Mouse (Mus musculus): ENCODE data around the gene Ankrd65. TPM values are rescaled to one million over a fixed set of nuclear protein-coding genes. Genes with fewer than 3 reads are reported as not detected.
"Not testable (repeated sequence)": the region's sequence is repeated elsewhere in the genome, so short reads cannot be mapped to it uniquely, and the experiment has no call there.

The Ankrd65 gene
- polyA plus RNA-seq (2014; fragmentation: Nextera tagmentation; extraction: Ambion mirVana), result not detected in 2 replicates

DNA sequence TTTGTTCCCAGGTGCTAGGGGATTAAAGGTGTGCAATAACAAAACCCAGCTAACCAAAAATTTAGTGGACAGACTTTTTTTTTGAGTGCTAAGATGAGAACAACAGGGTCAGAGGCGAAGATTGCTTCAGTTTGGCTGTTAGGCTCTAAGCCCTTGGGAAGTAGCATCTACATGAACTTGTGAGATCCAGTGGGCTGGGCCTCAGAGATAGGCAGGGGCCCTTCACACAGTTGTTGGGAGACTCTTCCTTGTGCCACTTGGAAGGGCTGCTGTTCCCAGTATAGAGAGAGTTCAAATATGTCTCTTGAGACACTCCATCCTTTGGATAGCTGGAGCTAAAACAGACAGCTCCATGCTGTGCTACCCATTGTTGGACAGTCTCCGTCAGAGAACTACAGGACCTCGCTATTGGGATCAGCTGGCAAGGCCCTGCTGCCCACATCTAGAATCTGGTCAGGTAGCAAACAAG lies at the start of gene Ankrd65:
TSS of gene Ankrd65 (plus strand) at position 419 of the 469 bp plus-strand sequence.
- H3K36me3 ChIP-seq (ENCODE audit: control insufficient read depth, insufficient read depth, low read length), result no peaks in the 10 kb centered on the region
- no peak within 1 kb of the TSS for H3K4me3 ChIP-seq (ENCODE audit: low read depth, low read length)
- H3K9me3 ChIP-seq (ENCODE audit: control insufficient read depth, low read length), result no peaks in the 10 kb centered on the region
- ATAC-seq (ENCODE audit: low read depth), result no peak
- H3K27ac ChIP-seq (ENCODE audit: low read depth, low read length), result no peak within 1 kb of the TSS
- WGBS, result 78% methylated on average over 3 of the region's 3 CpGs
- H3K27me3 ChIP-seq (ENCODE audit: control insufficient read depth, insufficient read depth, low read length), result no peaks in the 10 kb centered on the region
- no peak within 1 kb of the TSS for H3K4me2 ChIP-seq (ENCODE audit: low read depth, low read length)
- no peak within 1 kb of the TSS for H3K9ac ChIP-seq (replicated peaks; ENCODE audit: low read depth, low read length)
- no peaks in the 10 kb centered on the region for H3K4me1 ChIP-seq (ENCODE audit: control insufficient read depth, insufficient read depth, low read length)

DNA sequence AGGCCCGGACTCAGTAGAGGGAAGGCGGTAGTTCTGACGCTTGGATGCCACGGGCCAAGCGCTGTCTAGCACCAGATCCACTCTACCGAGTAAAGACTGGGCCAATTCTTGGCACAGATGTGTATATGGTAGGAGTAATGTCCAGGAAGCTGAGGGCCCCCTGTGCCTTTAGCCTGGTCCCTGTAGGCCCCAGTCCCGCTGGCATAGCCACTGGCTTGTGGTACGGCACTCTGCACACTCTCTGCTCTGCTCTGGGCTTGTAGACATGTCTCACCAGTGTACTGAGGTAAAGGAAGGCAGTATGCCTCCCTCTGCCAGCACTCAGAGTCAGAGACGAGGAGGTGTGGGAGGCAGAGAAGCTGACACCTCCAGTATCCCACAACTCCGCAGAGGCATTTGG lies 49.6 kb upstream of the Ankrd65 start:
- WGBS, result 92% methylated on average over 10 of the region's 10 CpGs
- not testable (repeated sequence) for H3K27me3 ChIP-seq (ENCODE audit: control insufficient read depth, insufficient read depth, low read length); H3K4me3 ChIP-seq (ENCODE audit: low read depth, low read length); H3K9ac ChIP-seq (replicated peaks; ENCODE audit: low read depth, low read length); ATAC-seq (ENCODE audit: low read depth); H3K9me3 ChIP-seq (ENCODE audit: control insufficient read depth, low read length); H3K27ac ChIP-seq (ENCODE audit: low read depth, low read length); H3K4me2 ChIP-seq (ENCODE audit: low read depth, low read length)
- Histone ChIP-seq H3K36me3 (ENCODE audit: control insufficient read depth, insufficient read depth, low read length) (peaks cover 42% of the 10 kb centered on the region), H3K4me1 (ENCODE audit: control insufficient read depth, insufficient read depth, low read length) (peaks cover 11% of the 10 kb centered on the region)

DNA sequence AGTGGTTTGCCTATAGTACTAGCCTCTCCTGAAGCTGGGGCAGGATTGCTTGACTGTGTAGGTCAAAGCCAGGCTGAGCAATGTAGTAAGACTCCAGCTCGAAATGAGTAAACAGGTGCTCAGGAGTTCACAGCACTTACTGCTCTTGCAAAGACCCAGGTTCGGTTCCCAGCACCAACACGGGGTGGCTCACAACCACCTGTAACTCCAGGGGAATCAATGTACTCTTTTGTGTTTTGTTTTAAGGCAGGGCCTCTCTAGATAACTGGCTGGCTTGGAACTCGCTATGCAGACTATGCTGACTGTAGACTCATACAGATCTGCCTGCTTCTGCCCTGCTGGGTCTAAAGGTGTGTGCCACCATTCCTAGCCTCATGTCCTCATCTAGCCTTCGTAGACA lies 47.6 kb upstream of the Ankrd65 start:
- H3K9ac ChIP-seq (replicated peaks; ENCODE audit: low read depth, low read length), result no peak overlapping the region
- no peaks in the 10 kb centered on the region for H3K4me1 ChIP-seq (ENCODE audit: control insufficient read depth, insufficient read depth, low read length)
- no peak overlapping the region for H3K4me3 ChIP-seq (ENCODE audit: low read depth, low read length)
- no peak overlapping the region for H3K4me2 ChIP-seq (ENCODE audit: low read depth, low read length)
- H3K36me3 ChIP-seq (ENCODE audit: control insufficient read depth, insufficient read depth, low read length), result peaks cover 44% of the 10 kb centered on the region
- WGBS, result 96% methylated on average over 5 of the region's 5 CpGs
- H3K27ac ChIP-seq (ENCODE audit: low read depth, low read length), result no peak overlapping the region
- no peaks in the 10 kb centered on the region for H3K27me3 ChIP-seq (ENCODE audit: control insufficient read depth, insufficient read depth, low read length)
- no peak for ATAC-seq (ENCODE audit: low read depth)
- no peaks in the 10 kb centered on the region for H3K9me3 ChIP-seq (ENCODE audit: control insufficient read depth, low read length)

DNA sequence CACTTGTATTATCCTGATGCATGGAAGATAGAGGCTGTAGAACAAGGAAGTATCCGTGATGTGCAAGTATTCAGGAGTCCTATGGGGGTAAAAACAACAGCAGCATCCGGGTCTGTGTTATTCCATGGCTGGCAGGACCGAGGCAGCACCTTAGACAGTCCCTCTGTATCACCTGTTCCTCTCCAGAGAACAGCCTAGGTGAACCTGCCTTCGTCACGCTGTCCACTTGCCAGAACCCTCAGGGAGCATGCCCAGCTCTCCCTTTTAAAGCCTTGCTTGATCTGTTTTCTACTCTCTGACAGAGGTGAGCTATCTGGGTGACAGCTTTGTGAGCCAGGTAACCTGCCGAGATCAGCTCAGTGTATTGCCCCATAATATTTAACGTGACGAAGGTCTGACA lies 45.8 kb upstream of the Ankrd65 start:
- no peak overlapping the region for H3K4me3 ChIP-seq (ENCODE audit: low read depth, low read length)
- H3K4me1 ChIP-seq (ENCODE audit: control insufficient read depth, insufficient read depth, low read length), result no peaks in the 10 kb centered on the region
- no peak overlapping the region for H3K9ac ChIP-seq (replicated peaks; ENCODE audit: low read depth, low read length)
- H3K27me3 ChIP-seq (ENCODE audit: control insufficient read depth, insufficient read depth, low read length), result no peaks in the 10 kb centered on the region
- no peak overlapping the region for H3K27ac ChIP-seq (ENCODE audit: low read depth, low read length)
- 95% methylated on average over 8 of the region's 8 CpGs for WGBS
- no peak for ATAC-seq (ENCODE audit: low read depth)
- H3K36me3 ChIP-seq (ENCODE audit: control insufficient read depth, insufficient read depth, low read length), result peaks cover 60% of the 10 kb centered on the region
- H3K9me3 ChIP-seq (ENCODE audit: control insufficient read depth, low read length), result no peaks in the 10 kb centered on the region
- H3K4me2 ChIP-seq (ENCODE audit: low read depth, low read length), result no peak overlapping the region

DNA sequence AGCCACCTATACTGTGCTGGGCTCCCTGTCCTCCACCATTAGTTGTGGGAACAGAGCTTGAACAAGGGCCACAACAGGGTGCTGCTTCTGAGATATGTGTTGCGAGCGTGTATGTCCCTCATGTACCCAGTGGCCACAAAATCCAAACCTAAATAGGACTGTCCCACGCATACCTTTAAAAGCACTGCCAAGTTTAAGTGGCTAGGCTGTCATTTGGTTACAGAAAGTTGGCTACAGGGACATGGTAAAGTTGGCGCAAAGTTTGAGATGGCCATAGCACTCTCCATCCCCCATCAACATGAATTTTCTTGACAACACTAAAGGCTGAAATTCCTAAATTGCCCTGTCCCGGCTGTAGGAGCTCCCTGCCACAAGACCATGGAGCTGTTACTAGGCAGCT lies 45.1 kb upstream of the Ankrd65 start:
- H3K36me3 ChIP-seq (ENCODE audit: control insufficient read depth, insufficient read depth, low read length), result peaks cover 54% of the 10 kb centered on the region
- H3K4me2 ChIP-seq (ENCODE audit: low read depth, low read length), result no peak overlapping the region
- H3K4me1 ChIP-seq (ENCODE audit: control insufficient read depth, insufficient read depth, low read length), result no peaks in the 10 kb centered on the region
- no peaks in the 10 kb centered on the region for H3K27me3 ChIP-seq (ENCODE audit: control insufficient read depth, insufficient read depth, low read length)
- no peaks in the 10 kb centered on the region for H3K9me3 ChIP-seq (ENCODE audit: control insufficient read depth, low read length)
- no peak overlapping the region for H3K27ac ChIP-seq (ENCODE audit: low read depth, low read length)
- H3K9ac ChIP-seq (replicated peaks; ENCODE audit: low read depth, low read length), result no peak overlapping the region
- 92% methylated on average over 5 of the region's 5 CpGs for WGBS
- ATAC-seq (ENCODE audit: low read depth), result no peak
- no peak overlapping the region for H3K4me3 ChIP-seq (ENCODE audit: low read depth, low read length)

DNA sequence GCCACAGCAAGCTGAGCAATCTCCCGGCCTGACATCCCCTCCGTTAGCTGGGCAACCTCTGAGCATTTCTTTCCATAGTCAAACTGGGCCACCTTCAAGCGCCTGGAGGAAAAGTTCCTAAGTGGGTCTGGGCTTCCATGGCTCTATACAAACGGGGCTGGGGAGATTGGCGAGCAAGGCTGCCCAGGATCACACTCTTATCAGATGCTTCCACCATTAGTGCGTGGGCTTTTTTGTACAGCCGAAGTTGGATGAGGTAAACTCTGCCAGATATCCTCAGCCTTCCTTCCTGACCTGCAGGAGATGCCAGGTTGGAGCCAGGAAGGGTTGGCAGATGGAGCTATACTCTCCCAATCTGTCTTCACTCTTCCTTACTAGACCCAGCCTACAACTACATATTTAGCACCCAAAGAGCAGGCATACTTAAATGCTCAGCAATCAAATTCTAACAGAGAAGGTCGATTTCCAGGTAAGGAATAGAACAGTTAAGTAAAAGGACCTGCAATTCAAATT lies 44.1 kb upstream of the Ankrd65 start:
- peaks cover 56% of the 10 kb centered on the region for H3K36me3 ChIP-seq (ENCODE audit: control insufficient read depth, insufficient read depth, low read length)
- 90% methylated on average over 8 of the region's 8 CpGs for WGBS

DNA sequence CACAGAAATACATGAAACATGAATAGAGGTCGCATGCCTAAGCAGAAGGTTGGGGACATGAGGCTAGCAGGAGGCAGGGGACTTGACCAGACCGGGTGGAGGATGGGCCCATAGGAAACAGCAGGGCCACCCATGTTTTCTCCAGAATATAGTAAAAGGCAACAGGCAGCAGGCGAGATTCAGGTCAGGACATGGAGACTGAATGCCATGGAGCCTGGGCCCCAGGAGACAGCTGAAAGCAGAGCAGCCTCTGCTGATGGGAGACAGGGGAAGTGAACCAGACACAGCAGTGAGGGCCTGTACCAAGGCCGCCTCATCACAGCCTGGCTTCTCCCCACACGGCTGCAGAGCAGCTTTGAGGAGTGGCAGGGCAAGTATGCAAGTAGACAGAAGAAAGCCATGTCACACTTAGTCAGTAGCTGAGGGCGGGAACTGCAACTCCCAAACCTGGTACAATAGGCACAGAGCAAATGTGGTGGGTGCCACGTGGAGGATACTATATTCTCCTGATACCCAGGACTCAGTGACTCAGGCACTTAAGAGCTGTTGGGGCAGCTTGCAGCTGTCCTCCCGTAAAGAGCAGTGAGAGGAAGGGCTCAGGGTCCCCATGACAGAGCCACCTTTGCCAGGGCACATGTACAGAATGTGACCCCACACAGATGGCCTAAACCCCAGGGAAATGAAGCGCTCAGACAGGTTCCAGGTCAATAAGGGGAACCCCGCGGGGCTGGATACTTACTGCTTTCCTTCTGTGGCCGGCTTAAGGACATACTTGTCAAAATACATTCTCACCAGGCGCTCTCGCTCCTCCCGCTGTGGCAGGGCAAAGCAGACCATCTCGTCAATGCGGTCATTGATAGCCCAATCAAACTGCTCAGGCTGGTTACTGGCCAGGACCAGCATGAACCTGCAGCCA lies 43.4 kb upstream of the Ankrd65 start:
- Histone ChIP-seq H3K9me3 (ENCODE audit: control insufficient read depth, low read length) (no peaks in the 10 kb centered on the region), H3K9ac (replicated peaks; ENCODE audit: low read depth, low read length) (no peak overlapping the region), H3K27me3 (ENCODE audit: control insufficient read depth, insufficient read depth, low read length) (no peaks in the 10 kb centered on the region), H3K36me3 (ENCODE audit: control insufficient read depth, insufficient read depth, low read length) (peaks cover 51% of the 10 kb centered on the region), H3K27ac (ENCODE audit: low read depth, low read length) (no peak overlapping the region), H3K4me3 (ENCODE audit: low read depth, low read length) (no peak overlapping the region), H3K4me2 (ENCODE audit: low read depth, low read length) (no peak overlapping the region), H3K4me1 (ENCODE audit: control insufficient read depth, insufficient read depth, low read length) (no peaks in the 10 kb centered on the region)
- 90% methylated on average over 17 of the region's 17 CpGs for WGBS
- ATAC-seq (ENCODE audit: low read depth), result no peak

More for the DNA sequence above, 44.1 kb upstream of the Ankrd65 start:
- Histone ChIP-seq H3K4me1 (ENCODE audit: control insufficient read depth, insufficient read depth, low read length) (no peaks in the 10 kb centered on the region), H3K27me3 (ENCODE audit: control insufficient read depth, insufficient read depth, low read length) (no peaks in the 10 kb centered on the region), H3K27ac (ENCODE audit: low read depth, low read length) (no peak overlapping the region), H3K9ac (replicated peaks; ENCODE audit: low read depth, low read length) (no peak overlapping the region), H3K4me2 (ENCODE audit: low read depth, low read length) (no peak overlapping the region), H3K9me3 (ENCODE audit: control insufficient read depth, low read length) (no peaks in the 10 kb centered on the region), H3K4me3 (ENCODE audit: low read depth, low read length) (no peak overlapping the region)
- ATAC-seq (ENCODE audit: low read depth), result no peak

DNA sequence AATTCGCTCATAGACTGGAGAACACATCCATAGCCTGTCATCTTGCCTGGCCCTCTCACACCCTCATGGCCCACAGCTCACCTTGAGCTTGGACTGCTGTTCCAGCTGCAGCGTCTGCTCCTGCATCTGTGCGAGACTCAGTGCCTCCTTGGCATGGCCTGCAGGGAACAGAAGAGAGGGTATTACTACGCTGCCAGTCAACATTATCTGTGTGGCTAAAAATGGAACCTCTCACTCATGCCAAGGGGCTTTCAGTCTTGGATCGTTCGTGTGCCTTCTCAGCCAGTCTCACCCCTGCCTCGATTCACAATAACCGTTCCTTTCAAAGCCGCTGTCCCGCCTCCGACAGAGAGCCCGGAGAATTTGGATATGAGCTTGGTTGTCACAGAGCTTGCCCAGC lies 33.2 kb upstream of the Ankrd65 start:
- peaks cover 29% of the 10 kb centered on the region for H3K36me3 ChIP-seq (ENCODE audit: control insufficient read depth, insufficient read depth, low read length)
- 92% methylated on average over 12 of the region's 12 CpGs for WGBS
- H3K9me3 ChIP-seq (ENCODE audit: control insufficient read depth, low read length), result no peaks in the 10 kb centered on the region
- no peak for ATAC-seq (ENCODE audit: low read depth)
- no peaks in the 10 kb centered on the region for H3K27me3 ChIP-seq (ENCODE audit: control insufficient read depth, insufficient read depth, low read length)
- H3K27ac ChIP-seq (ENCODE audit: low read depth, low read length), result no peak overlapping the region
- H3K4me1 ChIP-seq (ENCODE audit: control insufficient read depth, insufficient read depth, low read length), result peaks cover 15% of the 10 kb centered on the region
- H3K9ac ChIP-seq (replicated peaks; ENCODE audit: low read depth, low read length), result no peak overlapping the region
- no peak overlapping the region for H3K4me2 ChIP-seq (ENCODE audit: low read depth, low read length)
- H3K4me3 ChIP-seq (ENCODE audit: low read depth, low read length), result no peak overlapping the region

All from neural tube, embryonic 14.5 days (tissue).